Mouse (Mus musculus) G1E (cell line): ENCODE results near the gene Myo3b. TPM values are rescaled to one million over a fixed set of nuclear protein-coding genes. Genes with fewer than 3 reads are reported as not detected.

Experiments used
- ATAC-seq: 2 replicates; pipeline ENCODE4 v1.8.0; 2016; ENCODE audit warnings: mild to moderate bottlenecking; ENCODE audit not compliant: insufficient number of reproducible peaks, poor library complexity, low FRiP score, severe bottlenecking; ENCODE audit errors: extremely low read depth
- DNase-seq: peaks from one replicate; pipeline ENCODE4 v3.0.0; 2012; ENCODE audit warnings: low spot score
- H3K27me3 ChIP-seq: 2 replicates; pipeline ENCODE4 v1.6.1; 2012; ENCODE audit warnings: mild to moderate bottlenecking, low read length, inconsistent platforms; ENCODE audit not compliant: insufficient read depth
- H3K36me3 ChIP-seq: replicated peaks from 2 replicates; pipeline ENCODE3; 2012; ENCODE audit warnings: mild to moderate bottlenecking, inconsistent platforms
- H3K4me1 ChIP-seq: 2 replicates; pipeline ENCODE4 v1.6.1; 2012; ENCODE audit warnings: low read depth, low read length, inconsistent platforms, mixed read lengths; ENCODE audit not compliant: insufficient read depth
- H3K4me3 ChIP-seq: 2 replicates; pipeline ENCODE4 v1.5.1; 2012; ENCODE audit warnings: low read depth, mild to moderate bottlenecking, inconsistent platforms, low read length, moderate library complexity, mixed read lengths
- H3K9me3 ChIP-seq: replicated peaks from 2 replicates; pipeline ENCODE4 v1.6.1; 2012; ENCODE audit warnings: inconsistent platforms
- CTCF ChIP-seq: IDR thresholded peaks from 2 replicates; pipeline ENCODE4 v1.5.1; 2012; ENCODE audit warnings: low read depth, low read length, inconsistent platforms, mixed read lengths
- GATA1 ChIP-seq: IDR thresholded peaks from 2 replicates; pipeline ENCODE4 v1.6.1; 2012; ENCODE audit warnings: borderline replicate concordance, low read length, inconsistent platforms, mixed read lengths
- GATA2 ChIP-seq: IDR thresholded peaks from 2 replicates; pipeline ENCODE4 v1.6.1; 2012; ENCODE audit warnings: low read depth, low read length, inconsistent platforms, borderline replicate concordance
- POLR2AphosphoS5 ChIP-seq: IDR thresholded peaks from 2 replicates; pipeline ENCODE4 v1.6.1; 2012; ENCODE audit warnings: low read depth, low read length, inconsistent platforms; ENCODE audit not compliant: insufficient replicate concordance
- TAL1 ChIP-seq: conservative IDR thresholded peaks from 2 replicates; pipeline ENCODE4 v1.6.1; 2012; ENCODE audit warnings: low read depth, low read length, inconsistent platforms, mixed read lengths
- polyA plus RNA-seq: library from polyadenylated mRNA; stranded (reverse); fragments of >175 nt; gene quantifications from 2 replicates; pipeline ENCODE4 v1.2.3, GENCODE M21; 2012
- total RNA-seq, 2 experiments: library from RNA; stranded (forward) in 1 of 2; stranded (reverse) in 1 of 2; fragments of 200-1000 nt in 1 of 2; fragments of >200 nt in 1 of 2; fragmentation: Nextera tagmentation in 1 of 2; gene quantifications; 2 replicates each; pipeline ENCODE4 v1.2.3; 2014 to 2017

Myo3b gene
- total and polyA plus RNA-seq, 3 experiments, result 0.05 TPM; not detected in 2

- no peak overlapping the region for H3K4me3 ChIP-seq
- no peak for TF ChIP-seq CTCF
- TF ChIP-seq POLR2AphosphoS5, result no peak
- TF ChIP-seq GATA1, result no peak
- no peak for TF ChIP-seq GATA2
- no peak for TF ChIP-seq TAL1
- DNase-seq (no peak), ATAC-seq (no peak)
- no peaks in the 10 kb centered on the region for H3K4me1 ChIP-seq
- no peaks in the 10 kb centered on the region for H3K27me3 ChIP-seq
- no peaks in the 10 kb centered on the region for H3K36me3 ChIP-seq
- H3K9me3 ChIP-seq, result no peaks in the 10 kb centered on the region
Observed at GRCm38 (mm10) chr2:70176823-70177708, 138.1 kb downstream of the Myo3b start.

- H3K9me3 ChIP-seq, result no peaks in the 10 kb centered on the region
- TF ChIP-seq CTCF (no peak), POLR2AphosphoS5 (no peak), GATA1 (no peak), GATA2 (no peak), TAL1 (no peak)
- H3K4me3 ChIP-seq, result no peak overlapping the region
- no peaks in the 10 kb centered on the region for H3K4me1 ChIP-seq
- ATAC-seq (no peak), DNase-seq (no peak)
- no peaks in the 10 kb centered on the region for H3K27me3 ChIP-seq
- no peaks in the 10 kb centered on the region for H3K36me3 ChIP-seq
Observed at GRCm38 (mm10) chr2:70177709-70178030, 138.7 kb downstream of the Myo3b start.

- no peaks in the 10 kb centered on the region for H3K9me3 ChIP-seq
- H3K4me3 ChIP-seq, result no peak overlapping the region
- H3K4me1 ChIP-seq, result no peaks in the 10 kb centered on the region
- DNase-seq (no peak), ATAC-seq (no peak)
- H3K27me3 ChIP-seq, result no peaks in the 10 kb centered on the region
- no peaks in the 10 kb centered on the region for H3K36me3 ChIP-seq
- TF ChIP-seq TAL1 (no peak), CTCF (no peak), GATA1 (no peak), POLR2AphosphoS5 (no peak), GATA2 (no peak)
Observed at GRCm38 (mm10) chr2:70178241-70178640, 139.3 kb downstream of the Myo3b start.

- Histone ChIP-seq H3K4me1 (no peaks in the 10 kb centered on the region), H3K36me3 (no peaks in the 10 kb centered on the region), H3K9me3 (no peaks in the 10 kb centered on the region), H3K4me3 (no peak overlapping the region), H3K27me3 (no peaks in the 10 kb centered on the region)
- ATAC-seq (no peak), DNase-seq (no peak)
- no peak for TF ChIP-seq POLR2AphosphoS5
Observed at GRCm38 (mm10) chr2:70182150-70182670, 143.3 kb downstream of the Myo3b start.

GRCm38 (mm10) chr2:70187040-70187439 is 148.1 kb downstream of the Myo3b start:
- Histone ChIP-seq H3K4me1 (no peaks in the 10 kb centered on the region), H3K4me3 (no peak overlapping the region), H3K27me3 (0 out of 2 replicates have a peak, but pooled peaks cover 4% of the 10 kb centered on the region), H3K36me3 (no peaks in the 10 kb centered on the region), H3K9me3 (no peaks in the 10 kb centered on the region)
- DNase-seq (no peak), ATAC-seq (no peak)
- TF ChIP-seq GATA1 (no peak), CTCF (no peak), TAL1 (no peak), GATA2 (no peak), POLR2AphosphoS5 (no peak)

DNA sequence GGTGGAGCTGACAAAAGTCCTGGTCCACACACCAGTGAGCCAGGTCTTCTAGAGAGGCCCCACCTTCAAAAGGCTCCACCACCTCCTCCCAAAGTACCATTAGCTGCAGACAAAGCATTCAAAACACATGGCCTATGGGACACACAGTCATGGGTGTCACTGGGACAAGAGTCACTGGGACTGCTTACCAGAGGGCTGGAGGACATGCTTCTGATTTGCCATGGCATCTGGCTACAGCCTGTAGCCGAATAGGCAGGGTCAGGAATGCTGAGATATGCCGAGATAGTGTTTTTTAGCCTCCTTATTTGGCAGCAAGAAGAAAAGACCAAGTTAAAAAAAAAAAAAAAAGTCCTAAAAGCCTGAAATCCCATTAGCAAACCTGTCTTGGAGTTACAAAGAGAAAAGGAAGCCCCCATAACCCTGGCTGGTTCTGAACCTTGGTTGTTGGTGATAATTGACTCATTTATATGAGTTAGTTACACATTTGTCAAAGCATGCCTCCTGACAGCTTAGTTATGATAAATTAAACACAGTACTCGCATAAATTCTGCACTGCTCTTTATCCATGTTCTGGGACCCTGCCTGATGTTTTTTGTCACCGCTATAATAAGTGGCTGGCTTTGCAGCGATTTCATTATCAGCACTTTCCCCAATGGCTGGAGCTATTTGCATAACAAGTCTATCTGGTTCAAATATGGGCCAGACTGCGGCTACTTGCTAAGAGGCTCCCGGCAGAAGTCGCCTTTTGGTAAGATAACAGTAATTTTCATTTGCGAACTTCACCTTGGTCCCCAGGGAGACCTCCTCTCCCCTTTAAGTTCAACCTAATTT is 156.7 kb downstream of the Myo3b start:
- Histone ChIP-seq H3K9me3 (no peaks in the 10 kb centered on the region), H3K36me3 (no peaks in the 10 kb centered on the region), H3K27me3 (0 out of 2 replicates have a peak, but pooled peaks cover 4% of the 10 kb centered on the region), H3K4me1 (no peaks in the 10 kb centered on the region), H3K4me3 (no peak overlapping the region)
- DNase-seq (no peak), ATAC-seq (no peak)
- TF ChIP-seq GATA1 (no peak), TAL1 (no peak), POLR2AphosphoS5 (no peak), CTCF (no peak), GATA2 (no peak)
